Mouse (Mus musculus) stomach, embryonic 16.5 days (tissue): ENCODE measurements at regions not wholly inside any gene's neighbourhood (a gene's known extent, or its start where the extent isn't known, plus 50 kb on each side); places are given as distances from the start of the nearest gene placed in this dataset.

Source experiments
- ATAC-seq: fragments of 200-750 bp; cut with Nextera tagmentation; 2 replicates; pipeline ENCODE4 v1.8.0; 2017; ENCODE audit warnings: moderate number of reproducible peaks, moderate TSS enrichment; ENCODE audit not compliant: insufficient read depth, low FRiP score
- H3K27ac ChIP-seq: fragments of 300-500 bp; sonication (generic); 2 replicates; pipeline ENCODE4 v1.5.1; 2014; ENCODE audit warnings: low read length
- H3K27me3 ChIP-seq: fragments of 300-500 bp; sonication (generic); 2 replicates; pipeline ENCODE4 v1.6.1; 2014; ENCODE audit warnings: low read length, control low read depth, mixed read lengths; ENCODE audit not compliant: control insufficient read depth, insufficient read depth
- H3K36me3 ChIP-seq: fragments of 300-500 bp; sonication (generic); 2 replicates; pipeline ENCODE4 v1.6.1; 2014; ENCODE audit warnings: low read length; ENCODE audit not compliant: control insufficient read depth, insufficient read depth
- H3K4me1 ChIP-seq: fragments of 300-500 bp; sonication (generic); 2 replicates; pipeline ENCODE4 v1.6.1; 2014; ENCODE audit warnings: low read length, control low read depth, mixed read lengths; ENCODE audit not compliant: control insufficient read depth, insufficient read depth
- H3K4me2 ChIP-seq: fragments of 300-500 bp; sonication (generic); 2 replicates; pipeline ENCODE4 v1.6.1; 2014; ENCODE audit warnings: low read depth, low read length, mixed read lengths
- H3K4me3 ChIP-seq: fragments of 300-500 bp; sonication (generic); replicated peaks from 2 replicates; pipeline ENCODE4 v1.5.1; 2014; ENCODE audit warnings: mild to moderate bottlenecking, low read length
- H3K9ac ChIP-seq: fragments of 300-500 bp; sonication (generic); 2 replicates; pipeline ENCODE4 v1.6.1; 2014; ENCODE audit warnings: low read length
- H3K9me3 ChIP-seq: fragments of 300-500 bp; sonication (generic); replicated peaks from 2 replicates; pipeline ENCODE4 v1.6.1; 2016; ENCODE audit warnings: low read length, control low read depth; ENCODE audit not compliant: control insufficient read depth
- WGBS: fragments of 180-500 bp; shearing (Covaris S2); extraction: QIAGEN DNeasy Blood & Tissue Kit; methylation state at CpG from one replicate; pipeline ENCODE4 v1.1.7; 2014; 5-methylcytosine and 5-hydroxymethylcytosine counted together

DNA sequence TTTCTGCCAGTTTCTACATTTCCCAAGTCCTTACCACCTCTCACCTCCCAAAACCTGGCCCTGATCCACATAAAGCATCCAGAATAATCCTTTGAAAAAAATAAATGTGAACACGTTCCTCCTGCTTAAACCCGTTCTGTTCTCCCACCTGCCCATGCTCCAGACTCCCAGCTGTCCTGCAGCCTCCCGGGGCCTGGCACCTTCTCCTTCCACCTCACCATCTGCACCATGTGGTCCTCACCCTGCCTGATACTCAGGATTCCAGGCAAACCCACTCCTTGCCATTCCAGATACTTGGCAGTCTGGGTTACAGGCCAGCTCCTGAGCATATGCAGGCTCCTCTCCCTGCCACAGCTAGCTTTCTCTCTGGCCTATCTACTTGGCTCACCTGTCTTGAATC is 431.9 kb upstream of the Zmiz1 start:
- Histone ChIP-seq H3K36me3 (no peaks in the 10 kb centered on the region), H3K9ac (no peak overlapping the region), H3K4me3 (no peak overlapping the region), H3K27ac (peak overlapping the region; percentile 12; the same call in 1 of the 2 replicates), H3K9me3 (no peaks in the 10 kb centered on the region), H3K27me3 (no peaks in the 10 kb centered on the region), H3K4me2 (no peak overlapping the region), H3K4me1 (no peaks in the 10 kb centered on the region)
- ATAC-seq: no peak
- WGBS: 64% methylated on average over 3 of the region's 3 CpGs

DNA sequence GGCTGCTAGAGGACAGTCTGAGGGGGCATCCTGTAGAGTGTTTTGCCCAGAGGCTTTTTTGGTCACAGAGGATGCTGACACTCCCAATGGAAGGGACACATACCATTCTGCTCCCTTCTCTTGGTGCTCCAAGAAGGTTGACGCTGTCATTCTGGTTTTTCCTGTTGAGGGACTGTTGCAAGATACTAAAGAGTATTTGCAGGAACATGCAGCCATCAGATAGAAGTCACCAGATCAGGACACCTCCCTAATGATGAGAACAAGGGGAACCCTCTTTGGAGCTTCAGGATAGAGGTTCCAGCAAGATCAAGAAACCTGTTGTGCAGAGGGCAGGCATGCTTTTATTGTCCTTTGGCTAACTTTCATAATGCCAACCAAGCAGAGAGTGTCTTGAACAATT is 431.1 kb upstream of the Zmiz1 start:
- H3K27ac ChIP-seq: no peak overlapping the region
- no peaks in the 10 kb centered on the region for H3K36me3 ChIP-seq
- H3K27me3 ChIP-seq: no peaks in the 10 kb centered on the region
- no peaks in the 10 kb centered on the region for H3K9me3 ChIP-seq
- no peak overlapping the region for H3K4me3 ChIP-seq
- no peak for ATAC-seq
- no peak overlapping the region for H3K4me2 ChIP-seq
- no peaks in the 10 kb centered on the region for H3K4me1 ChIP-seq
- no peak overlapping the region for H3K9ac ChIP-seq
- WGBS: 76% methylated on average over 1 of the region's 1 CpGs

DNA sequence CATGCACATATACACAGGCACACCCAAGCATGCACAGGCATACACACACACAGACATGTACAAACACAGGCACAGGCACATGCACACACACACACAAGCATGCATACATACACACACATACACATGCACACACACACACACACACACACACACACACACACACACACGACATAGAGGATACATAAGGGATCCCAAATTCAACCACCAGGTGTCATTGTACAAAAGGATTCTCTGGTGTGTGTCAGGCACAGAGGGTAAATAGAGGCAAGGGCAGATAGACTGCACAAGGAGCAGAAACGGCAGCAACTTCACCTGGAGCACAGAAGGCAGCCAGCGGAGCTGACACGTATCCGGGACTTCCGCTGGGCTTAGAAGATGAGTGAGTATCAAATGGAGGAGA is 428.1 kb upstream of the Zmiz1 start:
- Histone ChIP-seq H3K4me3 (no peak overlapping the region), H3K36me3 (no peaks in the 10 kb centered on the region), H3K9ac (no peak overlapping the region), H3K4me2 (no peak overlapping the region), H3K27ac (no peak overlapping the region), H3K9me3 (no peaks in the 10 kb centered on the region), H3K27me3 (no peaks in the 10 kb centered on the region), H3K4me1 (no peaks in the 10 kb centered on the region)
- WGBS: 80% methylated on average over 6 of the region's 6 CpGs
- ATAC-seq: no peak

DNA sequence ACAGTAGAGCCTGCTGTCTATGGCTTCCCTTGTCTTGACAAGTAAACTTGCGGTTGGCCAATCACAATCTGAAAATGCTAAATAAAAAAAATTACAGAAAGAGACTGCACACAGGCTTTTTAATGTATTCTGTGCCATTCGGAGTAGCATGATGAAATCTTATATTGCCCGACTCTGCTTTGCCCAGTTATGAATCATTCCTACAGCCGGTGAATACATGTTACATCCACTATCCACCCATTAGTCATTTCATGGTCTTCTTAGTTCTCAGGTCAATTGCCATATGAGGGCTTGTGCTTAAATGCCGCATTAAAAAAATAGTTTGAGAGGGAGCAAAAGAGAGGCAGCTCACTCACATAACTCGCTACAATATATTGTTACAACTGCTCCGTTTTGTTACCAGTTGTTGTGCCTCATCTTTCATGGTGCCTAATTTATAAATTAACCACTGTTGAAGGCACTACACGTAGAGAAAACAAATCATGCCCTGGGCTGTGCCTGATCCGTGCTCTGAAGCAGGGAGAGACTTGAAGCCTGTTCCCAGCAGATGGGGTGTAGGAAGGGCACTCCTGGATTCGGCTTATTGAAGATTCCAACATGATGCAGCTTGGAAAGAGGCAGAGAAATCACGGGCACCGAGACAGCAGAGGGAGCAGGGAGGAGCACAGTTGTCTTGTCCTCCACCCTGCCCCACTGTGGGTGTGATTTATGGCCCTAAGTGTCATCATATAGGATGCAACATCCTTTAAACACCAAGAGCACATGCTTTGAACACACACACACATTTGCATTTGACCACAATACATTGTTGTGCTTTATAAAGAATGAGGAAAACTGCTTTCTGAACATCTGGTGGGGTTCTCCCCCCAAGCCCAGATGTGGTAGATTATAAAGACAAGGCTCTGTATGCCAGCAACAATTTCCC is 427.0 kb upstream of the Zmiz1 start:
- Histone ChIP-seq H3K4me3 (no peak overlapping the region), H3K36me3 (no peaks in the 10 kb centered on the region), H3K4me1 (no peaks in the 10 kb centered on the region), H3K9me3 (no peaks in the 10 kb centered on the region), H3K27me3 (no peaks in the 10 kb centered on the region), H3K27ac (no peak overlapping the region), H3K4me2 (no peak overlapping the region), H3K9ac (no peak overlapping the region; the same call in 1 of the 2 replicates)
- ATAC-seq: no peak
- 63% methylated on average over 12 of the region's 12 CpGs for WGBS

DNA sequence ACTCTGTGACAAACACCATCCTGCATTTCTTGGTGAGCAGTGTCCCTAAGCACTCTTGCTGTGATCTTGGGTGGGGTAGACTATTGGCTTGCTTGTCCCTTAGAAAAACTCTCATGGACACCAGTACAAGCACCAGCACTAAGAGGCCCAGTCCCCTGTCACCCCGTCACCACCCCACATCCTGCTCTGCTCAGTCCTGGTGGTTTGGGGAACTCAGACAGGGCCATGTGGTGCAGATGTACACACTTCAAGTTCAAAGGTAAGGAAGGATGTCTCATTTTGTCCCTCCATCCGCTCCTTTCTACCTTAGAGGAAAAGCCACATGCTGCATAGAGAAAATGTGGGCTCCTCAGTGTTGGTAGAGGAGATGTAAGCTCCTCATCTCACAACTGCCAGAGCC is 426.1 kb upstream of the Zmiz1 start:
- no peak overlapping the region for H3K4me2 ChIP-seq
- no peaks in the 10 kb centered on the region for H3K27me3 ChIP-seq
- WGBS: 84% methylated on average over 2 of the region's 2 CpGs
- H3K27ac ChIP-seq: no peak overlapping the region
- H3K9ac ChIP-seq: no peak overlapping the region
- no peak overlapping the region for H3K4me3 ChIP-seq
- no peaks in the 10 kb centered on the region for H3K36me3 ChIP-seq
- ATAC-seq: no peak
- H3K4me1 ChIP-seq: no peaks in the 10 kb centered on the region
- no peaks in the 10 kb centered on the region for H3K9me3 ChIP-seq

GRCm38 (mm10) chr14:25042265-25042664 is 416.7 kb upstream of the Zmiz1 start:
- Histone ChIP-seq H3K27me3 (no peaks in the 10 kb centered on the region), H3K4me1 (peaks cover 10% of the 10 kb centered on the region), H3K4me3 (no peak overlapping the region), H3K4me2 (no peak overlapping the region), H3K9me3 (no peaks in the 10 kb centered on the region), H3K36me3 (no peaks in the 10 kb centered on the region), H3K27ac (peak overlapping the region; percentile 78), H3K9ac (peak overlapping the region; percentile 21; the same call in 1 of the 2 replicates)
- ATAC-seq: peak; percentile 41; the same call in 1 of the 2 replicates
- WGBS: 27% methylated on average over 5 of the region's 5 CpGs

DNA sequence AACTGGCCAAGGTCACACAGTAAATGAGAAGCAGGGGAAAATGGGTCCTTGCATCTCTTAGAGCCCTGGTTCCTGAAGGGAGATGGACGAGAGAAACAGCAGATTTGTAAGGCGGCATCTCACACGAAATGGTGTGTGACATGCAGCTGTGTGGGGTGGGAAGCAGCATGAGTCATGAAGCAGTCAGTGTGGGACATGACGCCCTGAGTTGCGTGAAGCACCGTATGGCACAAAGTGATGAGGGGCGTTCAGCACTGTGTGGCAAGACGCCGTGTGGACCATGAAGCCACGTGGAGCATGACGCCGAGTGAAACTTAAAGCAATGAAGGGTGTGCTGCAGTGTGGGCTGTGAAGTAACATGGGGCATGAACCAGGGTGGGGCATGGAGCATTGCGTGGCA is 414.9 kb upstream of the Zmiz1 start:
- Histone ChIP-seq H3K27ac (peak overlapping the region; percentile 38; the same call in 1 of the 2 replicates), H3K9ac (no peak overlapping the region), H3K27me3 (no peaks in the 10 kb centered on the region), H3K4me2 (no peak overlapping the region), H3K4me3 (no peak overlapping the region), H3K9me3 (no peaks in the 10 kb centered on the region), H3K36me3 (no peaks in the 10 kb centered on the region), H3K4me1 (peaks cover 10% of the 10 kb centered on the region)
- ATAC-seq: no peak
- 91% methylated on average over 13 of the region's 13 CpGs for WGBS

GRCm38 (mm10) chr14:25044867-25045266 is 414.1 kb upstream of the Zmiz1 start:
- 39% methylated on average over 7 of the region's 7 CpGs for WGBS
- H3K4me3 ChIP-seq: no peak overlapping the region
- peak; percentile 42; the same call in 1 of the 2 replicates for ATAC-seq

DNA sequence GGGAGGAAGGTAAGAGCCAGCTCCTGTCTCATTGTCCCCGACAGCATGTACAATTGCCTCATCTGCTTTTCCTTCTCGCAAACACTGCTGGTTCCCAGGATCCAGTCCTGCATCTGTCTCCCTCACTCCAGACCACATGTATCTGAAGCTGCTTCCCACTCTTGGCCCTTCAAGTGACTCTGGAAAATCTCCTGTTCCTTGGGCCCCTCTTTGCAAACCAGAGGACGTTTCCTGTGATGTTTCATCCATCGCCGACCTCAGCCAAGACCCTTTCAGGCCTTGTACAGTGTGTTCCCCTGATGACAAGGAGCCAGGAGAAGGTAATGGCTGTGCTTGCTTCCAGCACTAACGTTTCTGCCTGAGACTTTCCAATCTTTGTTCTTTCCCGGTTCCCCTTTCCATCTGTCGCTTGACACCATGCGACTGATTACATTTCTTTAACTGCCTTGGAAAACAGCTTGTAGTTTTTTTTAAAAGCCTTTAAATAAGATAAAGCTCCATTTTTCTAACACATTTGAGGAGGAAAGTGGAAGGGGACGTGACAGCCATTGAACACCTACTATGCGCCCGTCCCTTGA is 408.2 kb upstream of the Zmiz1 start:
- Histone ChIP-seq H3K36me3 (no peaks in the 10 kb centered on the region), H3K27me3 (no peaks in the 10 kb centered on the region), H3K4me1 (peaks cover 7% of the 10 kb centered on the region), H3K4me2 (no peak overlapping the region), H3K9ac (no peak overlapping the region), H3K27ac (peak overlapping the region; percentile 14; the same call in 1 of the 2 replicates), H3K4me3 (no peak overlapping the region), H3K9me3 (no peaks in the 10 kb centered on the region)
- WGBS: 47% methylated on average over 12 of the region's 12 CpGs
- ATAC-seq: peak; percentile 74; the same call in 1 of the 2 replicates

More at GRCm38 (mm10) chr14:25044867-25045266, 414.1 kb upstream of the Zmiz1 start:
- Histone ChIP-seq H3K9ac (no peak overlapping the region), H3K9me3 (no peaks in the 10 kb centered on the region), H3K27ac (peak overlapping the region; percentile 72), H3K4me2 (no peak overlapping the region), H3K36me3 (no peaks in the 10 kb centered on the region), H3K4me1 (peaks cover 10% of the 10 kb centered on the region), H3K27me3 (no peaks in the 10 kb centered on the region)
